Mouse (Mus musculus) embryonic facial prominence, embryonic 10.5 days (tissue): ENCODE measurements at regions not wholly inside any gene's neighbourhood (a gene's known extent, or its start where the extent isn't known, plus 50 kb on each side); places are given as distances from the start of the nearest gene placed in this dataset.

Source experiments
- DNase-seq: peaks from one replicate; pipeline ENCODE4 v3.0.0-alpha.2; 2017; ENCODE audit warnings: low spot score
- H3K27ac ChIP-seq: fragments of 300-500 bp; sonication (generic); replicated peaks from 2 replicates; pipeline ENCODE4 v1.5.1; 2016; ENCODE audit warnings: mild to moderate bottlenecking
- H3K27me3 ChIP-seq: fragments of 300-500 bp; sonication (generic); replicated peaks from 2 replicates; pipeline ENCODE4 v1.6.1; 2016; ENCODE audit warnings: low read depth, mild to moderate bottlenecking; ENCODE audit not compliant: poor library complexity, severe bottlenecking
- H3K36me3 ChIP-seq: fragments of 300-500 bp; sonication (generic); replicated peaks from 2 replicates; pipeline ENCODE4 v1.6.1; 2016; ENCODE audit warnings: mild to moderate bottlenecking, moderate library complexity
- H3K4me1 ChIP-seq: fragments of 300-500 bp; sonication (generic); 2 replicates; pipeline ENCODE4 v1.6.1; 2016
- H3K4me3 ChIP-seq: fragments of 300-500 bp; sonication (generic); 2 replicates; pipeline ENCODE4 v1.5.1; 2016; ENCODE audit warnings: mild to moderate bottlenecking, moderate library complexity
- H3K9me3 ChIP-seq: fragments of 300-500 bp; sonication (generic); 2 replicates; pipeline ENCODE4 v1.6.1; 2016; ENCODE audit warnings: mild to moderate bottlenecking
- WGBS: fragments of 180-500 bp; shearing (Covaris S2); methylation state at CpG from one replicate; pipeline ENCODE4 v1.1.7; 2016; 5-methylcytosine and 5-hydroxymethylcytosine counted together

DNA sequence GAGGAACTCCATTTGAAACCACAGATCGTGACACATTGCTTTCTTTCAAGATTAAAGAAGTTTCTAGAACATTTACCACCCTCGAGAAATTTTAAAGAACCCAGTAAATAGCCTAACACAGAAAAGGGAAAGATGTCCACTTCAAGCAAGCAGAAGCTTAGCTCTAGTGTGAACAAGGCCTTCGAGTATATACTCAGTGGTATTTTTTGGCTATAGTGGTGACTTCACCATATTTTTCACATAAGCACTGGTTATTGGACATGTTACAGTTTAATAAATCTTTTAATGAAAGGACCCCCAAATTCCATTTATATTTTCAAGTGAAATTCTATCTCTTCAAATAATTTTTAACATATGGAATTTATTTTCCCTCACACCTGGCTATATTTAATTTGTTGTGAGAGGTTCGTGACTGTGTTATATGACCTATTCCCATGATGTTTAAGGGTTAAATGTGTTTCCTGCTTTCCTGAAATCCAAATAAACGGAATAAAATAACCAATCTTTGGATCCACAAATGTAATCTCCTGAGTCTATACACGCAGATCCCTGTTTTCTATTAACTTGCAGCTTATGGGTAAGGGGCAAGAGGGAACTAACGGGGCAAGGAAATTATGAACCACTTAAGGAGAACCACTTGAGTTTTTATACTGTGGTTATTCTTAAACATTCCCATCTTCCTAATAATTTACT is 60.6 kb upstream of the Tas2r134 start:
- DNase-seq, result no peak
- H3K4me3 ChIP-seq, result no peak overlapping the region
- H3K4me1 ChIP-seq, result peaks cover 29% of the 10 kb centered on the region
- H3K27ac ChIP-seq, result peak overlapping the region; percentile 20; the same call in 1 of the 2 replicates
- 58% methylated on average over 7 of the region's 7 CpGs for WGBS
- H3K27me3 ChIP-seq, result no peaks in the 10 kb centered on the region
- no peaks in the 10 kb centered on the region for H3K9me3 ChIP-seq
- no peaks in the 10 kb centered on the region for H3K36me3 ChIP-seq

GRCm38 (mm10) chr2:51563881-51564280 is 63.4 kb upstream of the Tas2r134 start:
- Histone ChIP-seq H3K27me3 (no peaks in the 10 kb centered on the region), H3K9me3 (no peaks in the 10 kb centered on the region), H3K27ac (peak overlapping the region; percentile 7), H3K4me3 (no peak overlapping the region), H3K36me3 (no peaks in the 10 kb centered on the region), H3K4me1 (peaks cover 29% of the 10 kb centered on the region)
- DNase-seq, result no peak
- 68% methylated on average over 5 of the region's 5 CpGs for WGBS

GRCm38 (mm10) chr2:51563240-51563639 is 64.1 kb upstream of the Tas2r134 start:
- WGBS, result 53% methylated on average over 1 of the region's 1 CpGs
- peak; percentile 15 for DNase-seq
- Histone ChIP-seq H3K9me3 (no peaks in the 10 kb centered on the region), H3K4me1 (peaks cover 29% of the 10 kb centered on the region), H3K4me3 (no peak overlapping the region), H3K27me3 (no peaks in the 10 kb centered on the region), H3K27ac (peak overlapping the region; percentile 7; the same call in 1 of the 2 replicates), H3K36me3 (no peaks in the 10 kb centered on the region)

DNA sequence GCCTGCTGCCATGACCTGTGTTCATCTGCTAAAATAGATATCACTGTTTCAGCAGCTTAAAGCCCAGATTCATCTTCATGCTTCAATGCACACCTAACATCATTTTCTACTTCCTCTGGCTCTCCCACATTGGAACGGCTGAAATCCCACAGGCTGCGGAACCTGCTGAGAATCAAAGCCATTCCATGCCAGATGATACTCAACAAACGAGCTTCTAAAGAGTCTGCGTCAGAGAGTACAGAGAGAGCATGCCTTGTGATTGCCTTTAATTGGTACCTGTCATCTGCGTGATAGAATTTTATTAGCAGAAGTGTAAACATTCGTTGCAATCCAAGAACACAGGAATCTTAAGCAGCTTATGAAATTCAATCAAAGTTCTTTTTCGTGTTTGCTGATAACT is 76.4 kb upstream of the Tas2r134 start:
- H3K27me3 ChIP-seq, result peaks cover 7% of the 10 kb centered on the region; the same call in 1 of the 2 replicates
- 53% methylated on average over 7 of the region's 7 CpGs for WGBS
- no peak for DNase-seq
- H3K4me3 ChIP-seq, result no peak overlapping the region
- H3K9me3 ChIP-seq, result no peaks in the 10 kb centered on the region
- peaks cover 16% of the 10 kb centered on the region for H3K4me1 ChIP-seq
- no peaks in the 10 kb centered on the region for H3K36me3 ChIP-seq
- H3K27ac ChIP-seq, result 0 out of 2 replicates have a peak overlapping the region, but pooled peaks have one; percentile 3

DNA sequence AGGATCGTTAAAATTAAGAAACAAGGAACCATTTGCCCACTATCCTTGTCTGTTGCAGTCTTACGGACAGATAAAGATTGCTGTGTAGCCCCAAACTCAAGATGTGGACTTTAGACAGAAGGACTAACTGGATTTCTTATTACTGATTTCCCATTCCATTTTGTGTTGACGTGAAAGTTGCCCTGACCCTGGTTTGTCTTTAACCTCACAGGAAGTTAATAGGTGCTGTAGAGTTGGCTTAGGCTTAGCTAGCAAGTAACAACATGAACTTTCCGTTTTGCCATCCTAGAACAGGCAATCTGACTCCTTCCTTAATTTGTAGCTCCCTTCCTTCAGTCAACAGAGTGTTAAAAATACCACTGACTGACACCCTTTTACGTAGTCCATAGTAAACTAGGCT is 78.2 kb upstream of the Tas2r134 start:
- no peaks in the 10 kb centered on the region for H3K9me3 ChIP-seq
- no peaks in the 10 kb centered on the region for H3K36me3 ChIP-seq
- WGBS, result 83% methylated on average over 5 of the region's 5 CpGs
- peaks cover 7% of the 10 kb centered on the region; the same call in 1 of the 2 replicates for H3K27me3 ChIP-seq
- H3K4me3 ChIP-seq, result no peak overlapping the region
- no peak overlapping the region for H3K27ac ChIP-seq
- peaks cover 11% of the 10 kb centered on the region for H3K4me1 ChIP-seq
- no peak for DNase-seq

- Histone ChIP-seq H3K27me3 (no peaks in the 10 kb centered on the region), H3K9me3 (no peaks in the 10 kb centered on the region), H3K4me3 (no peak overlapping the region), H3K4me1 (peaks cover 11% of the 10 kb centered on the region), H3K27ac (no peak overlapping the region), H3K36me3 (no peaks in the 10 kb centered on the region)
- no peak for DNase-seq
- WGBS, result 72% methylated on average over 3 of the region's 3 CpGs
These were observed 81.1 kb upstream of the Tas2r134 start for GRCm38 (mm10) chr2:51546181-51546580.

GRCm38 (mm10) chr2:51543949-51544348 is 83.4 kb upstream of the Tas2r134 start:
- Histone ChIP-seq H3K9me3 (no peaks in the 10 kb centered on the region), H3K27ac (no peak overlapping the region), H3K4me3 (no peak overlapping the region), H3K27me3 (no peaks in the 10 kb centered on the region), H3K4me1 (no peaks in the 10 kb centered on the region), H3K36me3 (no peaks in the 10 kb centered on the region)
- no peak for DNase-seq
- WGBS, result 84% methylated on average over 1 of the region's 1 CpGs

- Histone ChIP-seq H3K9me3 (no peaks in the 10 kb centered on the region), H3K36me3 (no peaks in the 10 kb centered on the region), H3K4me1 (no peaks in the 10 kb centered on the region), H3K27ac (no peak overlapping the region), H3K27me3 (no peaks in the 10 kb centered on the region), H3K4me3 (no peak overlapping the region)
- WGBS, result 82% methylated on average over 4 of the region's 4 CpGs
- DNase-seq, result no peak
These were observed 85.0 kb upstream of the Tas2r134 start for GRCm38 (mm10) chr2:51542272-51542671.

GRCm38 (mm10) chr2:51532709-51533414 is 94.4 kb upstream of the Tas2r134 start:
- H3K4me1 ChIP-seq, result peaks cover 30% of the 10 kb centered on the region
- H3K36me3 ChIP-seq, result no peaks in the 10 kb centered on the region
- H3K27ac ChIP-seq, result peak overlapping the region; percentile 72
- H3K27me3 ChIP-seq, result no peaks in the 10 kb centered on the region
- H3K4me3 ChIP-seq, result no peak overlapping the region
- DNase-seq, result peak; percentile 51
- WGBS, result 54% methylated on average over 11 of the region's 11 CpGs
- H3K9me3 ChIP-seq, result no peaks in the 10 kb centered on the region

- Histone ChIP-seq H3K4me1 (peaks cover 30% of the 10 kb centered on the region), H3K27ac (peak overlapping the region; percentile 57), H3K36me3 (no peaks in the 10 kb centered on the region), H3K9me3 (no peaks in the 10 kb centered on the region), H3K27me3 (no peaks in the 10 kb centered on the region), H3K4me3 (no peak overlapping the region)
- DNase-seq, result peak; percentile 31
- WGBS, result 34% methylated on average over 10 of the region's 10 CpGs
These were observed 96.0 kb upstream of the Tas2r134 start for GRCm38 (mm10) chr2:51531106-51531839.

DNA sequence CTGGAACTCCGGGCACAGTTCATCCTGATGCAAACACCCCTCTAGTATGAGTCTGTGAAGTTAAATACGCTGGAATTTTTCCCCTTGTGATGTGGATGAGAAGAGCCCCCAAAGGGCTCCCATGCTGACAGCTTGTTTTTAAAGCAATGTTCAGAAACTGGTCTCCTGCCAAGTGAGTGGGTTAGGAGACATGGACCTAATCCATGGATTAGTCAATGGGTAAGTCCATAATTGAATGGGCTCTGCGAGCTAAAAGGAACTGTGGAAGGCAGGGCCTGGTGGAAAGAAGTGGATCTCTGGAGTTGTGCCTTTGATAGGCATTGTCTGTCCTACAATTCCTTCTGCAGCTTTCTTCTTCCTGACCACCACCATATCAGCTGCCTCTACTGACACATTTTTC is 104.5 kb upstream of the Tas2r134 start:
- Histone ChIP-seq H3K36me3 (no peaks in the 10 kb centered on the region), H3K27me3 (no peaks in the 10 kb centered on the region), H3K27ac (no peak overlapping the region), H3K4me3 (no peak overlapping the region), H3K9me3 (no peaks in the 10 kb centered on the region), H3K4me1 (no peaks in the 10 kb centered on the region)
- 86% methylated on average over 3 of the region's 3 CpGs for WGBS
- no peak for DNase-seq

- no peaks in the 10 kb centered on the region for H3K9me3 ChIP-seq
- H3K4me3 ChIP-seq, result no peak overlapping the region
- no peak for DNase-seq
- no peaks in the 10 kb centered on the region for H3K27me3 ChIP-seq
- no peak overlapping the region for H3K27ac ChIP-seq
- 0 out of 2 replicates have a peak, but pooled peaks cover 4% of the 10 kb centered on the region for H3K4me1 ChIP-seq
- no peaks in the 10 kb centered on the region for H3K36me3 ChIP-seq
- 87% methylated on average over 8 of the region's 8 CpGs for WGBS
These were observed 117.9 kb upstream of the Tas2r134 start for GRCm38 (mm10) chr2:51509220-51510011.
